Mouse (Mus musculus) olfactory bulb, adult 2 months (tissue): ENCODE measurements around the gene Zbtb49.

ENCODE experiments used
- CTCF ChIP-seq: fragments of 200-500 bp; IDR thresholded peaks from 2 replicates; pipeline ENCODE4 v1.5.1; 2012; ENCODE audit warnings: low read depth, mild to moderate bottlenecking, low read length, moderate library complexity; ENCODE audit not compliant: insufficient read depth
- POLR2A ChIP-seq: fragments of 200-500 bp; IDR thresholded peaks from 2 replicates; pipeline ENCODE4 v1.6.1; 2012; ENCODE audit warnings: mild to moderate bottlenecking, low read depth, low read length, moderate library complexity; ENCODE audit not compliant: insufficient read depth

DNA sequence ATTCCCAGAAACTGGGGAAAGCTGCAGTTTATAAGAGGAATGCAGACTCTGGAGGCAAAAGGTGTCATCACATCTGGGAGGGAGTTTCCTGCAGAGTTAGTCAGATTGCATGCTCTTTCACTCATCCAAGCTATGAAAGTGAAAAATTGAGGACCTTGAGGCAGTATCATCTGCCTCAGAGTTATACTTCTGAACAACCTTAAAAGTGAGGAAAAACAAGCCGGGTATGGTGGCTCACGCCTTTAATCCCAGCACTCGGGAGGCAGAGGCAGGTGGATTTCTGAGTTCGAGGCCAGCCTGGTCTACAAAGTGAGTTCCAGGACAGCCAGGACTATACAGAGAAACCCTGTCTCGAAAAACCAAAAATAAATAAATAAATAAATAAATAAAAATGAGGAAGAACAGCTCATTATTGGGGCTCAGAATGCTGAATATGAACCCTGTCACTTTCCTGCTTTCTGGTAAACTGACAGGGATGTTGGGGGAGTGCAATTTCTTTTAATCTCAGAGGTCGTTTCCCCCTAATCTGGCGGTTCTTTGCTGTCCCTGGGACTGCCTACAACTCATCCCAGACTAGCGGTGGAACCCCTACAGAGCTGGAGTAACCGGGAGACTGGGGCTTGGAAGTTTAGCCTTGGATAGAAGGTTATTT lies 39.3 kb upstream of the Zbtb49 start:
- TF ChIP-seq POLR2A (no peak), CTCF (no peak)
